Mouse (Mus musculus) inflammation-experienced regulatory T-cells, adult 6 months (primary cell): ENCODE data around the gene Cwc25. TPM values are rescaled to one million over a fixed set of nuclear protein-coding genes. Genes with fewer than 3 reads are reported as not detected.

Source experiments
- ATAC-seq: one replicate; pipeline ENCODE4 v1.8.0; 2017
- polyA plus RNA-seq, 3 experiments: library from polyadenylated mRNA; unstranded; fragments of 100-300 nt; shearing (Covaris generic); gene quantifications; one replicate each; pipeline ENCODE4 v1.2.1; 2017

Gene Cwc25
- polyA plus RNA-seq: 10 to 100 TPM; 23.0 to 28.1 (median 23.0) TPM

GRCm38 (mm10) chr11:97766154-97766881 is at the start of gene Cwc25:
Gene Cwc25 (minus strand): TSS chr11:97766556.
- ATAC-seq: peak; percentile 98

GRCm38 (mm10) chr11:97815736-97816135 is 49.4 kb upstream of the Cwc25 start:
- no peak for ATAC-seq

GRCm38 (mm10) chr11:97813746-97814515 is 47.6 kb upstream of the Cwc25 start:
- ATAC-seq: no peak

- ATAC-seq: no peak
These were observed 46.7 kb upstream of the Cwc25 start for GRCm38 (mm10) chr11:97813085-97813484.

GRCm38 (mm10) chr11:97812491-97812921 is 46.1 kb upstream of the Cwc25 start:
- no peak for ATAC-seq

- ATAC-seq: no peak
These were observed 45.4 kb upstream of the Cwc25 start for GRCm38 (mm10) chr11:97811569-97812362.

- ATAC-seq: no peak
These were observed 44.6 kb upstream of the Cwc25 start for GRCm38 (mm10) chr11:97810970-97811369.

- peak; percentile 68 for ATAC-seq
These were observed 44.0 kb upstream of the Cwc25 start for GRCm38 (mm10) chr11:97810356-97810755.

GRCm38 (mm10) chr11:97809235-97810121 is 43.1 kb upstream of the Cwc25 start:
- ATAC-seq: no peak

- ATAC-seq: no peak
These were observed 42.4 kb upstream of the Cwc25 start for GRCm38 (mm10) chr11:97808621-97809234.

- peak; percentile 32 for ATAC-seq
These were observed 41.7 kb upstream of the Cwc25 start for GRCm38 (mm10) chr11:97808093-97808492.

GRCm38 (mm10) chr11:97807626-97808025 is 41.3 kb upstream of the Cwc25 start:
- no peak for ATAC-seq

- ATAC-seq: no peak
These were observed 40.2 kb upstream of the Cwc25 start for GRCm38 (mm10) chr11:97806613-97806964.

GRCm38 (mm10) chr11:97805662-97806612 is 39.6 kb upstream of the Cwc25 start:
- ATAC-seq: no peak

- ATAC-seq: no peak
These were observed 38.7 kb upstream of the Cwc25 start for GRCm38 (mm10) chr11:97804841-97805661.

- ATAC-seq: no peak
These were observed 37.5 kb upstream of the Cwc25 start for GRCm38 (mm10) chr11:97803847-97804246.

- ATAC-seq: no peak
These were observed 36.1 kb upstream of the Cwc25 start for GRCm38 (mm10) chr11:97802495-97802894.

GRCm38 (mm10) chr11:97802194-97802470 is 35.8 kb upstream of the Cwc25 start:
- no peak for ATAC-seq

- ATAC-seq: no peak
These were observed 35.2 kb upstream of the Cwc25 start for GRCm38 (mm10) chr11:97801409-97802193.
